Mouse (Mus musculus) heart, postnatal 25 days (tissue): Measurements from ENCODE around the gene Fkbp14. TPM values are rescaled to one million over a fixed set of nuclear protein-coding genes. Genes with fewer than 3 reads are reported as not detected.

Source experiments
- DNase-seq: peaks from one replicate; pipeline ENCODE4 v3.0.0; 2022; ENCODE audit warnings: low spot score
- intact Hi-C: fragments of 180-260 bp; cut with DNase I; formaldehyde crosslinking; loops from one replicate; pipeline ENCODE4 v1.15.1; 2025
- total RNA-seq, 2 experiments: library from RNA; stranded (reverse); gene quantifications; 2 replicates each; pipeline ENCODE4 v1.2.3; 2021

Gene Fkbp14
- total RNA-seq, 2 experiments from 2014 or later, result 8.2 to 10.4 TPM

DNA sequence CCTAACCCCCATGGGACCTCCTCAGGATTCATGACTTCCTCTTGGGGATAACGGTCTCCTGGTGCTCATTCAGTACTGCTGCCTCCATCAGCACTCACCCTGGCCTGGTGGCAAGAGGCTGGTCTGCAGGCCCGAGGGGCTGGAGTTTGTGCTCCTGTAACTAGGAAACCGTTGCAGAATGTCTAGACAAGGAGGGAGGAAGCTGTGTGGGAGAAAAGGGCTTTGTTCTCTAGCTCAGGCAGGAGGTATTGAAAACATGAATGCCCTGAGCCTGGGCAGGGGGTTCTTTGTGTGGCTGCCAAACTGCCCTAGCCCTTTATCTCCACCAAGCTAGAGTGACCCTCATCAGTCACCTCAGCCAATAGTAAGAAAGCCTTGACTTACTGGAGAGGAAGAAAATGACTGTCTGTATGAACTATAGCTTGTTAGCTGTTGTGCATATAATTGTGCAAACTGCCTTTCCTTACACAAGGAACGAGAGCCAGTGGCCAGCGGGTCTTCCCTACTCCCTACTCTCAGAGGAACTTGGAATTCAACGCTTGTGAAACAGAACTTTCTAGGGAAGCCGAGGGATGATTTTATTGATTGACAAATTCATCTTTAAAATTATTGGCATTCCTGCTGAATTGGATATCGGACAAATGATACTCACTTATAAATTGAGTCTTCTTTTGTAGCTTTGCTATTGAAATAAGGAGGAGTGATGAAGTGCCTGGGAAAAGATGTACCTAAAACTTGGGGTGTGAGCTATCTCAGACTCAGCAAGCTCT lies 42.6 kb downstream of the Fkbp14 start:
- intact Hi-C loops, result no loop called here
- no peak for DNase-seq

- intact Hi-C loops, result no loop called here
- no peak for DNase-seq
These were observed 43.5 kb downstream of the Fkbp14 start for GRCm38 (mm10) chr6:54553632-54554031.

- intact Hi-C loops, result no loop called here
- no peak for DNase-seq
These were observed 44.2 kb downstream of the Fkbp14 start for GRCm38 (mm10) chr6:54552721-54553413.

GRCm38 (mm10) chr6:54550801-54551323 lies 46.2 kb downstream of the Fkbp14 start:
- DNase-seq, result no peak
- intact Hi-C loops, result no loop called here

- no peak for DNase-seq
These were observed 47.8 kb downstream of the Fkbp14 start for GRCm38 (mm10) chr6:54549311-54549710.

GRCm38 (mm10) chr6:54548314-54549019 lies 48.6 kb downstream of the Fkbp14 start:
- DNase-seq, result no peak

More at GRCm38 (mm10) chr6:54549311-54549710, 47.8 kb downstream of the Fkbp14 start:
- intact Hi-C loops, result no loop called here

GRCm38 (mm10) chr6:54543646-54544045 lies 53.5 kb downstream of the Fkbp14 start:
- intact Hi-C loops, result no loop called here
- no peak for DNase-seq

More at GRCm38 (mm10) chr6:54548314-54549019, 48.6 kb downstream of the Fkbp14 start:
- intact Hi-C loops, result no loop called here

GRCm38 (mm10) chr6:54542836-54543235 lies 54.3 kb downstream of the Fkbp14 start:
- intact Hi-C loops, result no loop called here

DNA sequence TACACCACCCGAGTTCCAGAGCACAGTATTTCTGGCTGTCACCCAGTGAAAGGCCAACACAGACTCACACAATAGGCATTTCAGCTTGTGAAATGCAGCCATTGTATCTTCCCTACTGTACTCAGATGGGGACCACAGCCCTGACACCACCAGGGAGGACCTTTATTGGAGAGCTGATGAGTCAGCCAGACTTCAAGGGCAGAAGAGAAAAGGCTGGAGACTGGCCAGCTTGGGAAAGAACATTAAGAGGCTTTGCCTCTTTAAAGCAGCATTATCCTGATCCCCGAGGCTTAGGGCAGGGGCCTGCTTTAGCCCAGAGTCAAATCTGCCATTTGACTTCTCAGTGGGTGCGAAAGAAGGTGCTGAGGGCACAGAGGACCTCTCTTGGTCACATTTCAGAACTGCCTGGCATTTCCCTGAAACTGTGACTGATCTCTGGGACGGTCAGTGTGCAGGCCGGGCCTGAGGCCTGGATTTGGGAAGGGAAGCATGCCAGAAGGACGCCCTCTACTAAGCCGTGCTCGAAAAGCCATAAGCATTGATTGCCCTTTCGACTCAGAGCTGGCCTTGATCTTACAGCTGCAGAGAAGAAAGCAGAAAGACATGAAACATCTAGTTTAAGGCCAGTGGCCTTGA lies 56.7 kb downstream of the Fkbp14 start:
- intact Hi-C loops, result no loop called here
- no peak for DNase-seq

More at GRCm38 (mm10) chr6:54542836-54543235, 54.3 kb downstream of the Fkbp14 start:
- no peak for DNase-seq

- no peak for DNase-seq
- intact Hi-C loops, result no loop called here
These were observed 57.7 kb downstream of the Fkbp14 start for GRCm38 (mm10) chr6:54539396-54539795.

DNA sequence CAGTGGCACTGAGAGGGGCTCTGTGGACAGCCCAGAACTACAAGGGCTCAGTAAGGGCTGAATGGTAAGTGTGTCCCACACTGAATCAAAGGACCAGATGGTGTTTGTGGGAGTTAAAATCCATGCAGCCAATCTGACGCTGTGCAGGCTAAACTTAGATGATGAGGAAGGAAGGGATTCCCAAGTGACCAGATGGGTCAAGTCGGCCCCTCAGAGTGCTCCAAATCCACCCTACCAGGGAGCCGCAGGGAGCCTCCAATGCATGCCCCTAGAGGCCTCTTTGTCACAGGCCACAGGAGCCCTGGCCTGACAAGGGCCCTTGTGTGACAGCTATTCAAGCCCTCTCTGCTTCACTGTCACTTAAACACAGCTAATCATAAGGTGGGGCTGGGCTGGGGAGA lies 58.3 kb downstream of the Fkbp14 start:
- DNase-seq, result no peak
- intact Hi-C loops, result no loop called here

GRCm38 (mm10) chr6:54537053-54537452 lies 60.1 kb downstream of the Fkbp14 start:
- no peak for DNase-seq
- intact Hi-C loops, result no loop called here

DNA sequence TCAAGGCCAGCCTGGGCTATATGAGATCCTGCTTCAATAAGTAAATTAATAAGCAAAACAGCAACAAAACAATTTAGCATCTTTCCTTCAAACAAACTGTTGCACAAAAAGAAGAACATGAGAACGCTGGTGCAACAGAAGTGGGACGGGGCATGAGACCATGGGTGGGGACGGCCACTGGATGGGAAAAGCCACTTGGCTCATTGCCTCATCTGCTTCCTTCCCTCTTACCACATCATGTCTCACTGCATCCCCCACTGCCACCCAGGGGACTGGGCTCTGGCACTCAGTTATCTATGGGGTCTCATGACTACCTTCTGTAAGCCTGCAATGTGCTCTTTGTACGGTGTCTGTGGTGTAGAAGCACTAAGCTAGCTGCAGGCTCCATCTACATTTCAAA lies 61.6 kb downstream of the Fkbp14 start:
- intact Hi-C loops, result no loop called here
- no peak for DNase-seq

GRCm38 (mm10) chr6:54531048-54531481 lies 66.0 kb downstream of the Fkbp14 start:
- intact Hi-C loops, result no loop called here
- no peak for DNase-seq

DNA sequence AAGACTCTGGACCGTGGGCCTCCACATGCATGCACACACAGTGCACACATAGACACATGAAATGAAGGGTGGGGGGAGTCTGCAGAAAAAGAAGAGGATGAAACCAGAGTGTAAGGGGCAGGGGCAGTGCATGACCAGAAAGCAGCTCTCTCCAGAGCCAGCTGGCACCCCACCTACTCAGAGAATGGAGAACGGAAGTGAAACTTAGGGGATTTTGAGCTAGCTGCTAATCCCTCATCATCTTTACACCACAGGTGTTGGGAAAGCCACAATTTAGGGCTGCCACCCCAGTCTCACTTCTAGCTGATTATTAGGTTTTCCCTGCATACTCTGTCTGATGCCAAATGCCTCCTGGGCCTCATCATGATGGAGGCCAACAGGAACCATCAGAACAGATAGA lies 66.9 kb downstream of the Fkbp14 start:
- DNase-seq, result no peak
- intact Hi-C loops, result no loop called here

DNA sequence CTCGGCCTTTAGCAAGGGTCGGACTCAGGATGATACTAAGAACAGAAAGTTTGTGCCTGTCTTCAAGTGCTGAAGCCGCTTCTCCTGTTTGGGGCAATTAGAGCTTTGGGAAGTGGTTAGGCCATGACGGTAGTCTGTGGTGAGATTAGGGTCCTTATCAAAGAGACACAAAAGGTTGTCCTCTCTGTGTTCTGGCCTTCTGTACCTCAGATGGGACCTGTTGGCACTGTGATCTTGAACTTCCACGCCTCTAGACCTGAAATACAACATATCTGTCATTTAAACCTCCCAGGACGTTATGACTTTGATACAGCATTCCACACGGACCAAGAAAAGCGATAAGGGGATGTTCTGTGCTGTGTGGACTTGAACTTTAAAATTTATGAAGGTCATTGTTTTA lies 68.4 kb downstream of the Fkbp14 start:
- intact Hi-C loops, result no loop called here
- no peak for DNase-seq
